Mouse (Mus musculus): ENCODE data around the gene Serpind1.

The Serpind1 gene

GRCm38 (mm10) chr16:17346766-17347165 is 15.6 kb downstream of the Serpind1 start:
- no peak for DNase-seq (ENCODE audit: low spot score)

- DNase-seq (ENCODE audit: low spot score), result no peak
Observed at GRCm38 (mm10) chr16:17356031-17356430, 24.9 kb downstream of the Serpind1 start.

- DNase-seq (ENCODE audit: low spot score), result no peak
Observed at GRCm38 (mm10) chr16:17358787-17359186, 27.6 kb downstream of the Serpind1 start.

- DNase-seq (ENCODE audit: low spot score), result no peak
Observed at GRCm38 (mm10) chr16:17382306-17382705, 51.1 kb downstream of the Serpind1 start.

DNA sequence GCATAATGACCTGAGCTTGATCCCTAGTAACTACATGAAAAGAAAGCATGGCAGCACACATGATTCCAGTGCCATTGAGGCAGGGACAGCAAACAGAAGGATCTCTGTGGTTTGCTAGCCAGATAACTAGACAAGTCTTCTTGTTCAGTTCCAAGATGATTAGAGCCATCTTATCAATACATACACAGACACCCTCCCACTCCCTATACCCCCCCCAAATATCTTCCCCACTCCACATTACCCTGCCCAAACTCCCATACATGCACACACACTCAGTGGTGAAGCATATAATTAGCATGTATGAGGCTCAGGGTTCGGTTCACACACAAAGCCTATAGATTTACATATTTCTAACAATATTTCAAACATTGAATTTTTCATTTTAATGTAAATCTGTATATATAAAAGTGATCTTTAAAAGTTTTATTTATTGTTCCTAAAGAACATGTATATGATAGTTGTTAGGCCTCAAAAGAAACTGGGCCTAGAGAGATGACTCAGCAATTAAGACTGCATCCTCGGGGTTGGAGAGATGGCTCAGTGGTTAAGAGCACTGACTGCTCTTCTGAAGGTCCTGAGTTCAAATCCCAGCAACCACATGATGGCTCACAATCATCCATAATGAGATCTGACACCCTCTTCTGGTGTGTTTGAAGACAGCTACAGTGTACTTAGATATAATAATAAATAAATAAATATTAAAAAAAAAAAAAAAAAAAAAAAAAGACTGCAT is 52.6 kb downstream of the Serpind1 start:
- no peak for DNase-seq (ENCODE audit: low spot score)

- no peak for DNase-seq (ENCODE audit: low spot score)
Observed at GRCm38 (mm10) chr16:17392784-17393183, 61.6 kb downstream of the Serpind1 start.

All from layer of hippocampus, adult 11-12 months (tissue).